Mouse (Mus musculus): ENCODE measurements around the gene Cirbp.
"Not testable (repeated sequence)": the region's sequence is repeated elsewhere in the genome, so short reads cannot be mapped to it uniquely, and the experiment has no call there.

GRCm38 (mm10) chr10:80166136-80166535, 351 bp downstream of the Cirbp start:
- TF ChIP-seq POLR2A (IDR thresholded peaks at IDR 0.05; ENCODE audit: borderline replicate concordance, extremely low read depth, low read depth, low read length); CTCF (IDR thresholded peaks at IDR 0.05; ENCODE audit: insufficient read depth, low read length): not testable (repeated sequence)
